18 mouse cellular contexts compared by ENCODE assay signal in genomic region chr12:111422852-111423251, GRCm38 (mm10). TPM values are rescaled to one million over a fixed set of nuclear protein-coding genes. Genes with fewer than 3 reads are reported as not detected.
ATAC-seq and TF ChIP-seq lines count a peak whose summit lies in the region.
"Had no signal": no experiment of that assay in that cellular context is flagged by ENCODE, and none has a peak within 500 bp of the region (broad histone marks: within the 10 kb centered on the region; RNA-seq: fewer than 3 reads in every experiment).

No protein-coding gene starts in this region.

- no peak for TF ChIP-seq POLR2A in small intestine, adult 2 months (IDR thresholded peaks at IDR 0.05; ENCODE audit: low read depth, low read length)

- no peak overlapping the region for H3K9ac ChIP-seq in heart, embryonic 14.5 days (ENCODE audit: low read length)
- H3K9ac ChIP-seq in heart, embryonic 11.5 days (ENCODE audit: low read depth, low read length) = no peak overlapping the region
- H3K9ac ChIP-seq in intestine, postnatal 0 days (ENCODE audit: low read depth, low read length) = no peak overlapping the region
- H3K9ac ChIP-seq: heart, embryonic 15.5 days; liver, embryonic 14.5 days; lung, embryonic 15.5 days; stomach, embryonic 15.5 days had no signal

- ATAC-seq in heart, embryonic 14.5 days (ENCODE audit: insufficient number of reproducible peaks, insufficient read depth, low FRiP score, low read depth) = no peak
- no peak for ATAC-seq in heart, embryonic 11.5 days (replicated peaks; ENCODE audit: insufficient number of reproducible peaks, low FRiP score, low TSS enrichment)
- no peak for ATAC-seq in megakaryocyte, adult 5-6 weeks (ENCODE audit: poor library complexity, severe bottlenecking)
- peak; percentile 67 for ATAC-seq in intestine, postnatal 0 days
- ATAC-seq in CD4-positive, CD25-positive, alpha-beta regulatory T cell, adult 4 months = no peak
- ATAC-seq: forebrain, embryonic 14.5 days; midbrain, embryonic 13.5 days; Patski had no signal

- peaks cover 49% of the 10 kb centered on the region for H3K27me3 ChIP-seq in heart, embryonic 14.5 days (ENCODE audit: control insufficient read depth, insufficient read depth, low read length)
- H3K27me3 ChIP-seq in heart, embryonic 11.5 days (ENCODE audit: control insufficient read depth, insufficient read depth, low read length) = peaks cover 65% of the 10 kb centered on the region
- H3K27me3 ChIP-seq in megakaryocyte, embryonic 14.5 days (replicated peaks) = peaks cover 59% of the 10 kb centered on the region
- peaks cover 35% of the 10 kb centered on the region for H3K27me3 ChIP-seq in intestine, postnatal 0 days (replicated peaks; ENCODE audit: control insufficient read depth, insufficient read depth, low read length)
- H3K27me3 ChIP-seq in small intestine, adult 2 months (ENCODE audit: control insufficient read depth, insufficient read depth, low read length) = no peaks in the 10 kb centered on the region
- H3K27me3 ChIP-seq: Patski had no signal

- 67% methylated on average over 5 of the region's 5 CpGs for WGBS in heart, embryonic 14.5 days
- WGBS in heart, embryonic 11.5 days (ENCODE audit: insufficient replicate concordance) = 54% methylated on average over 5 of the region's 5 CpGs
- WGBS in intestine, postnatal 0 days = 32% methylated on average over 5 of the region's 5 CpGs
- WGBS in small intestine, adult 2 months = 37% methylated on average over 5 of the region's 5 CpGs

- no peak overlapping the region for H3K27ac ChIP-seq in heart, embryonic 14.5 days (replicated peaks in 1 of 2; ENCODE audit: control insufficient read depth in 1 of 2, insufficient read depth in 1 of 2, low read depth in 2 of 2, low read length in 2 of 2)
- H3K27ac ChIP-seq in heart, embryonic 11.5 days (ENCODE audit: low read depth, low read length) = no peak overlapping the region
- no peak overlapping the region for H3K27ac ChIP-seq in intestine, postnatal 0 days (ENCODE audit: low read depth, low read length)
- H3K27ac ChIP-seq in small intestine, adult 2 months (ENCODE audit: insufficient read depth, low read depth, low read length) = peak overlapping the region; percentile 88
- H3K27ac ChIP-seq: heart, embryonic 15.5 days; liver, embryonic 14.5 days; lung, embryonic 15.5 days; macrophage; midbrain, embryonic 13.5 days; stomach, embryonic 15.5 days had no signal

- H3K4me1 ChIP-seq in heart, embryonic 14.5 days (ENCODE audit: control insufficient read depth in 2 of 2, insufficient read depth in 2 of 2, low read length in 2 of 2) = peaks cover 18 to 24% of the 10 kb centered on the region in 2 experiments
- peaks cover 22% of the 10 kb centered on the region for H3K4me1 ChIP-seq in heart, embryonic 11.5 days (ENCODE audit: control insufficient read depth, insufficient read depth, low read length)
- H3K4me1 ChIP-seq in megakaryocyte, embryonic 14.5 days = peaks cover 98% of the 10 kb centered on the region
- H3K4me1 ChIP-seq in intestine, postnatal 0 days (replicated peaks; ENCODE audit: control insufficient read depth, insufficient read depth, low read length) = peaks cover 4% of the 10 kb centered on the region
- peaks cover 17% of the 10 kb centered on the region for H3K4me1 ChIP-seq in small intestine, adult 2 months (ENCODE audit: control insufficient read depth, insufficient read depth, insufficient read length, low read length)

- no peak for TF ChIP-seq CTCF in intestine, postnatal 0 days (IDR thresholded peaks at IDR 0.05; ENCODE audit: low read depth)
- TF ChIP-seq CTCF in small intestine, adult 2 months (IDR thresholded peaks at IDR 0.05; ENCODE audit: extremely low read depth, insufficient read length, insufficient replicate concordance, low read depth, low read length) = no peak

- H3K4me2 ChIP-seq in heart, embryonic 14.5 days (ENCODE audit: low read length) = peak overlapping the region; percentile 50; the same call in 1 of the 2 replicates
- H3K4me2 ChIP-seq in heart, embryonic 11.5 days = no peak overlapping the region; the same call in 1 of the 2 replicates
- peak overlapping the region; percentile 47 for H3K4me2 ChIP-seq in intestine, postnatal 0 days (replicated peaks; ENCODE audit: low read depth)

- no peaks in the 10 kb centered on the region for H3K36me3 ChIP-seq in heart, embryonic 14.5 days (ENCODE audit: control insufficient read depth, insufficient read depth, low read length)
- no peaks in the 10 kb centered on the region for H3K36me3 ChIP-seq in heart, embryonic 11.5 days (ENCODE audit: control insufficient read depth, insufficient read depth, low read length)
- H3K36me3 ChIP-seq in megakaryocyte, embryonic 14.5 days (replicated peaks; ENCODE audit: low read length) = peaks cover 56% of the 10 kb centered on the region
- H3K36me3 ChIP-seq in intestine, postnatal 0 days (ENCODE audit: control insufficient read depth, insufficient read depth) = no peaks in the 10 kb centered on the region; the same call in 1 of the 2 replicates
- peaks cover 36% of the 10 kb centered on the region for H3K36me3 ChIP-seq in small intestine, adult 2 months (ENCODE audit: control insufficient read depth, insufficient read depth, low read length)
- H3K36me3 ChIP-seq: heart, embryonic 15.5 days; lung, embryonic 15.5 days; midbrain, embryonic 13.5 days; stomach, embryonic 15.5 days had no signal

- H3K9me3 ChIP-seq in heart, embryonic 14.5 days (ENCODE audit: control insufficient read depth, low read length) = no peaks in the 10 kb centered on the region
- no peaks in the 10 kb centered on the region for H3K9me3 ChIP-seq in heart, embryonic 11.5 days (replicated peaks; ENCODE audit: control insufficient read depth, low read length)
- H3K9me3 ChIP-seq in megakaryocyte, embryonic 14.5 days = peaks cover 11% of the 10 kb centered on the region; the same call in 1 of the 2 replicates
- no peaks in the 10 kb centered on the region for H3K9me3 ChIP-seq in intestine, postnatal 0 days (ENCODE audit: control insufficient read depth)
- H3K9me3 ChIP-seq: heart, embryonic 15.5 days; lung, embryonic 15.5 days; midbrain, embryonic 13.5 days; stomach, embryonic 15.5 days had no signal

- no peak overlapping the region for H3K4me3 ChIP-seq in heart, embryonic 14.5 days (ENCODE audit: control insufficient read depth in 1 of 2, insufficient read depth in 1 of 2, low read depth in 1 of 2, low read length in 2 of 2)
- no peak overlapping the region for H3K4me3 ChIP-seq in heart, embryonic 11.5 days (ENCODE audit: low read depth, low read length)
- peak overlapping the region; percentile 83 for H3K4me3 ChIP-seq in megakaryocyte, embryonic 14.5 days (replicated peaks)
- no peak overlapping the region for H3K4me3 ChIP-seq in intestine, postnatal 0 days (ENCODE audit: low read depth, low read length)
- H3K4me3 ChIP-seq in small intestine, adult 2 months (ENCODE audit: low read depth, low read length) = peak overlapping the region; percentile 62

RNA-seq across cellular contexts. Expression of gene Exoc3l4, which starts 6.0 kb away (rescaled TPM):
- polyA plus RNA-seq in heart, embryonic 14.5 days (2014; fragmentation: Nextera tagmentation; extraction: Ambion mirVana) = 8.1 and 9.4 TPM in 2 replicates
- polyA plus RNA-seq in heart, embryonic 11.5 days (2014; fragmentation: Nextera tagmentation; extraction: Ambion mirVana) = 11.3 and 11.6 TPM in 2 replicates
- polyA plus RNA-seq in megakaryocyte, embryonic 14.5 days (2012; ENCODE audit: insufficient read depth, low replicate concordance) = 38.6 and 61.4 TPM in 2 replicates
- total RNA-seq in megakaryocyte, adult 5-6 weeks (2015) = 0.39 and 1.1 TPM in 2 replicates
- total RNA-seq in megakaryocyte, adult 5-6 weeks (2017) = 0.29 TPM in 1 of 2 replicates, not detected in the other
- polyA plus RNA-seq in intestine, postnatal 0 days (2015; fragmentation: Nextera tagmentation; extraction: Ambion mirVana) = 163 and 172 TPM in 2 replicates
- 356 and 552 TPM in 2 replicates for polyA plus RNA-seq in small intestine, adult 2 months (2012; rRNA removed)
- not detected for polyA plus RNA-seq in CD4-positive, CD25-positive, alpha-beta regulatory T cell, adult 4 months (2017; shearing (Covaris generic))
- total RNA-seq: neutrophil, adult 5-6 weeks had no signal

RNA-seq across cellular contexts. Expression of gene Lbhd2, which starts 16.2 kb away (rescaled TPM):
- polyA plus RNA-seq in heart, embryonic 14.5 days (2014; fragmentation: Nextera tagmentation; extraction: Ambion mirVana) = 1.2 TPM in 1 of 2 replicates, not detected in the other
- 0.50 TPM in 1 of 2 replicates, not detected in the other for polyA plus RNA-seq in heart, embryonic 11.5 days (2014; fragmentation: Nextera tagmentation; extraction: Ambion mirVana)
- not detected in 2 replicates for polyA plus RNA-seq in megakaryocyte, embryonic 14.5 days (2012; ENCODE audit: insufficient read depth, low replicate concordance)
- not detected in 2 replicates for total RNA-seq in megakaryocyte, adult 5-6 weeks (2015)
- total RNA-seq in megakaryocyte, adult 5-6 weeks (2017) = not detected in 2 replicates
- polyA plus RNA-seq in intestine, postnatal 0 days (2015; fragmentation: Nextera tagmentation; extraction: Ambion mirVana) = 2.2 and 2.8 TPM in 2 replicates
- polyA plus RNA-seq in small intestine, adult 2 months (2012; rRNA removed) = not detected in 2 replicates
- polyA plus RNA-seq in CD4-positive, CD25-positive, alpha-beta regulatory T cell, adult 4 months (2017; shearing (Covaris generic)) = not detected
- total RNA-seq: heart, postnatal 4 days; neutrophil, adult 5-6 weeks had no signal
- polyA plus RNA-seq: C2C12; macrophage; midbrain, embryonic 13.5 days; Patski had no signal

RNA-seq across cellular contexts. Expression of gene Tnfaip2, which starts 19.4 kb away (rescaled TPM):
- 5.5 and 6.9 TPM in 2 replicates for polyA plus RNA-seq in heart, embryonic 14.5 days (2014; fragmentation: Nextera tagmentation; extraction: Ambion mirVana)
- 7.7 and 11.2 TPM in 2 replicates for polyA plus RNA-seq in heart, embryonic 11.5 days (2014; fragmentation: Nextera tagmentation; extraction: Ambion mirVana)
- polyA plus RNA-seq in megakaryocyte, embryonic 14.5 days (2012; ENCODE audit: insufficient read depth, low replicate concordance) = 1.1 and 11.3 TPM in 2 replicates
- total RNA-seq in megakaryocyte, adult 5-6 weeks (2015) = 42.7 and 43.7 TPM in 2 replicates
- total RNA-seq in megakaryocyte, adult 5-6 weeks (2017) = 81.0 and 109 TPM in 2 replicates
- 10.5 and 10.8 TPM in 2 replicates for polyA plus RNA-seq in intestine, postnatal 0 days (2015; fragmentation: Nextera tagmentation; extraction: Ambion mirVana)
- 10.2 and 16.4 TPM in 2 replicates for polyA plus RNA-seq in small intestine, adult 2 months (2012; rRNA removed)
- not detected for polyA plus RNA-seq in CD4-positive, CD25-positive, alpha-beta regulatory T cell, adult 4 months (2017; shearing (Covaris generic))

RNA-seq across cellular contexts. Expression of gene Cdc42bpb, which starts 45.3 kb away (rescaled TPM):
- polyA plus RNA-seq in heart, embryonic 14.5 days (2014; fragmentation: Nextera tagmentation; extraction: Ambion mirVana) = 27.0 and 28.9 TPM in 2 replicates
- 25.4 and 33.2 TPM in 2 replicates for polyA plus RNA-seq in heart, embryonic 11.5 days (2014; fragmentation: Nextera tagmentation; extraction: Ambion mirVana)
- 113 and 131 TPM in 2 replicates for polyA plus RNA-seq in megakaryocyte, embryonic 14.5 days (2012; ENCODE audit: insufficient read depth, low replicate concordance)
- 22.0 and 24.6 TPM in 2 replicates for total RNA-seq in megakaryocyte, adult 5-6 weeks (2015)
- 12.4 and 14.2 TPM in 2 replicates for total RNA-seq in megakaryocyte, adult 5-6 weeks (2017)
- polyA plus RNA-seq in intestine, postnatal 0 days (2015; fragmentation: Nextera tagmentation; extraction: Ambion mirVana) = 26.4 and 27.2 TPM in 2 replicates
- polyA plus RNA-seq in small intestine, adult 2 months (2012; rRNA removed) = 190 and 472 TPM in 2 replicates
- under 1 TPM; 0.32 to 0.43 TPM for polyA plus RNA-seq in CD4-positive, CD25-positive, alpha-beta regulatory T cell, adult 4 months (2017; shearing (Covaris generic))

Comparison
In these comparisons a context has a peak if more than half of its experiments do, and no peak if none do; other contexts are left out.
1. H3K4me3 ChIP-seq: peak in megakaryocyte, embryonic 14.5 days (single experiment) and small intestine, adult 2 months (single experiment); none in heart, embryonic 14.5 days (0 of 2), heart, embryonic 11.5 days (single experiment) and intestine, postnatal 0 days (single experiment).